Mouse (Mus musculus) heart, adult 2 months (tissue): ENCODE measurements at regions not wholly inside any gene's neighbourhood (a gene's known extent, or its start where the extent isn't known, plus 50 kb on each side); places are given as distances from the start of the nearest gene placed in this dataset.

Experiments used
- DNase-seq, 2 experiments: peaks; one replicate each; pipeline ENCODE4 v3.0.0; 2021
- H3K27ac ChIP-seq: fragments of 200-600 bp; 2 replicates; pipeline ENCODE4 v1.8.1; 2022
- H3K27me3 ChIP-seq: fragments of 200-500 bp; 2 replicates; pipeline ENCODE4 v1.6.1; 2012; ENCODE audit warnings: mild to moderate bottlenecking, low read length, inconsistent platforms, mixed read lengths; ENCODE audit not compliant: control insufficient read depth, insufficient read depth
- H3K36me3 ChIP-seq: fragments of 200-500 bp; 2 replicates; pipeline ENCODE4 v1.6.1; 2012; ENCODE audit warnings: low read length, inconsistent platforms; ENCODE audit not compliant: control insufficient read depth, insufficient read depth
- H3K4me1 ChIP-seq: fragments of 200-500 bp; 2 replicates; pipeline ENCODE4 v1.6.1; 2011; ENCODE audit warnings: low read length; ENCODE audit not compliant: control insufficient read depth, insufficient read depth
- H3K4me3 ChIP-seq: fragments of 200-600 bp; 2 replicates; pipeline ENCODE4 v1.8.1; 2022
- H3K79me2 ChIP-seq: fragments of 200-500 bp; replicated peaks from 2 replicates; pipeline ENCODE4 v1.6.1; 2012; ENCODE audit warnings: mild to moderate bottlenecking, inconsistent platforms, low read length, moderate library complexity, mixed read lengths; ENCODE audit not compliant: control insufficient read depth, insufficient read depth
- H3K9ac ChIP-seq: fragments of 200-500 bp; 2 replicates; pipeline ENCODE4 v1.6.1; 2012; ENCODE audit warnings: low read depth, mild to moderate bottlenecking, control low read depth, inconsistent platforms, low read length, mixed read lengths
- CTCF ChIP-seq: fragments of 200-600 bp; IDR thresholded peaks from 2 replicates; pipeline ENCODE4 v1.8.1; 2022; ENCODE audit warnings: antibody characterized with exemption, mild to moderate bottlenecking, moderate library complexity
- EP300 ChIP-seq: fragments of 200-500 bp; IDR thresholded peaks from 2 replicates; pipeline ENCODE4 v1.6.1; 2011; ENCODE audit warnings: low read depth, low read length, control low read depth; ENCODE audit not compliant: insufficient read depth
- POLR2A ChIP-seq: fragments of 200-500 bp; IDR thresholded peaks from 2 replicates; pipeline ENCODE4 v1.6.1; 2011; ENCODE audit warnings: mild to moderate bottlenecking, low read depth, low read length, control low read depth; ENCODE audit not compliant: insufficient read depth
- WGBS: fragments of 180-500 bp; shearing (Covaris S2); methylation state at CpG from one replicate; pipeline ENCODE4 v1.1.7; 2018; 5-methylcytosine and 5-hydroxymethylcytosine counted together
- intact Hi-C: fragments of 180-260 bp; cut with DNase I; formaldehyde crosslinking; loops from one replicate; pipeline ENCODE4 v1.15.1; 2025

DNA sequence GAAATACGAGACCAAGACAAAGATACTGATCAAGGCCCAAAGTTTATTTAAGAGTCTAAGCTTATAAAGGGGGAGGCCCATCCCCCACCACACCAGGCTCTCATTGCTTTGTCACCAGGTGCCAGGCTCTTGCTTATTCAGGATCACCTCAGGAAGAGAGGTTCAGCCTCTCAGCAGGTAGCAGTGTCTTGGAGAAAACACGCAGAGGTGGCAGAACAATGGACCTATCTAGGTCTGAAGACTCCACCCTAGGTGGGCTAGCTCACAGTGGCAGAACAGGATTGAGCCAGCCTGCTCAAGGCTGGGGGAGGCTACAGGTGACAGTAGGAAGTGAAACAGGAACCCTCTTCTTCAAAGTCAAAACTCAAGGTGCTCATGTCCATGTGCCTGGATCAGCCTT is 174.9 kb downstream of the Rps24 start:
- H3K79me2 ChIP-seq, result no peaks in the 10 kb centered on the region
- no peak for TF ChIP-seq EP300
- TF ChIP-seq CTCF, result no peak
- TF ChIP-seq POLR2A, result no peak
- intact Hi-C loops, result no loop called here
- H3K27me3 ChIP-seq, result no peaks in the 10 kb centered on the region
- 84% methylated on average over 2 of the region's 2 CpGs for WGBS
- no peak overlapping the region for H3K4me3 ChIP-seq
- H3K4me1 ChIP-seq, result no peaks in the 10 kb centered on the region
- H3K27ac ChIP-seq, result no peak overlapping the region
- H3K36me3 ChIP-seq, result no peaks in the 10 kb centered on the region
- H3K9ac ChIP-seq, result no peak overlapping the region
- no peak for DNase-seq

DNA sequence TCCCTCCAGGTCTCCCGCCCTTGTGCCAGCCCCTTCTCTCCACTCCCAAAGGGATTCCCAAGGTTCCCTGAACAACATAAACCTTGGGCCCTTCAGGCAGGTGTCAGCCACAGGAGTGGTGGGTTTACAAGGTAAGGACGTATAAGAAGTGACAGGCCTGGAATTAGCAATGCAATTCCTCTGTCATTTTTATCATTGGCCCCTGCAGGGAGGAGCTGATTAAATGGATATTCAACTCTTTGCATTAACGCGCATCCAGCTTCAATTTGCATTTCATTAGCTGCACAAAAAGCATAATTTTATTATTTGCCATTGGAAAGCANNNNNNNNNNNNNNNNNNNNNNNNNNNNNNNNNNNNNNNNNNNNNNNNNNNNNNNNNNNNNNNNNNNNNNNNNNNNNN is 178.3 kb downstream of the Rps24 start:
- H3K4me3 ChIP-seq, result no peak overlapping the region
- H3K4me1 ChIP-seq, result no peaks in the 10 kb centered on the region
- H3K79me2 ChIP-seq, result no peaks in the 10 kb centered on the region
- 82% methylated on average over 4 of the region's 4 CpGs for WGBS
- H3K27me3 ChIP-seq, result no peaks in the 10 kb centered on the region
- TF ChIP-seq CTCF, result no peak
- no peak overlapping the region for H3K27ac ChIP-seq
- no peaks in the 10 kb centered on the region for H3K36me3 ChIP-seq
- intact Hi-C loops, result no loop called here
- no peak for DNase-seq
- H3K9ac ChIP-seq, result no peak overlapping the region
